Mouse (Mus musculus): ENCODE results near the gene Myo18b.
A peak's percentile ranks its signal among the peaks of the same experiment; 100 is the strongest.

The Myo18b gene

GRCm38 (mm10) chr5:112822426-112822825 lies 73.7 kb downstream of the Myo18b start:
- DNase-seq (ENCODE audit: low read depth, low spot score) = no peak

DNA sequence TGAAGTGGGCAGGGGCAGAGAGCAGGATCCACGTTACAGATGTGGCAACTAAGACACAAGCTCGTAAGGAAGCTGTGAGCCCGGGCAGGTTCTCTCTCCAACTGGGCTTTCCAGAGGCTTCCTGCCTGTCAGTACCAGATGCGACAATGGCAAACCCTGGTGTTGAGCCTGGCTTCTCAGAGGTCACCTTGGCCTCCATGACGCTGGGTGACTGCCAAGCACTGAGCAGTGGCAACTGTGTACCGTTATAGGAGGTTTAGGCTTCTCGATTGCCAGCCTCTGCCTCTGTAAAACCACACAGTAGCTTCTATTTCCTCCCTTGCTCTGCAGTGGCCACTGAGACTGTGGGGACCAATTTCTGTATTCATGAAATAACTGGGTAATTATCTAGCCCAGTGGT lies 81.1 kb downstream of the Myo18b start:
- no peak for DNase-seq (ENCODE audit: low read depth, low spot score)

- DNase-seq (ENCODE audit: low read depth, low spot score) = no peak
Measured at GRCm38 (mm10) chr5:112807629-112808028, 88.5 kb downstream of the Myo18b start.

- no peak for DNase-seq (ENCODE audit: low read depth, low spot score)
Measured at GRCm38 (mm10) chr5:112796086-112796485, 100.1 kb downstream of the Myo18b start.

GRCm38 (mm10) chr5:112791792-112792780 lies 104.1 kb downstream of the Myo18b start:
- no peak for DNase-seq (ENCODE audit: low read depth, low spot score)

- DNase-seq (ENCODE audit: low read depth, low spot score) = no peak
Measured at GRCm38 (mm10) chr5:112790376-112791111, 105.6 kb downstream of the Myo18b start.

DNA sequence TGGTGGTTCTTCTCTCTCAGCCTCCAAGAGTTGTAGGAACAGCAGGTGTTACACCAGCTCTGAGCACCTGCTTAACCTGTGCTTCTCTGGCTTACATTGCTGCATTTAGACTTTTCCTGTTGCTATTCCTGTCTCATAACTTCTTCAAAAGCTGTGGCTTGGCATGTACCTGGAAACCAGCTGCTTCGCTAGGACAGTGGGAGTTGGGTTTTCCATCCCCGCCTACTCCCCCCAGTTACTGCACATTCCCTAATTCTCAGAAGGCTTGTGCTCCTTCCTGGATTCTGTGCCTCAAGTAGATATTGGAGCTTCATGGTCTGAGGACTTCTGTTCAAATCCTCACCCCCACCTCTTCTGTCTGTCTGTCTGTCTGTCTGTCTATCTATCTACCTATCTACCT lies 107.7 kb downstream of the Myo18b start:
- peak; percentile 54 for DNase-seq (ENCODE audit: low read depth, low spot score)

- DNase-seq (ENCODE audit: low read depth, low spot score) = no peak
Measured at GRCm38 (mm10) chr5:112786788-112787187, 109.4 kb downstream of the Myo18b start.

DNA sequence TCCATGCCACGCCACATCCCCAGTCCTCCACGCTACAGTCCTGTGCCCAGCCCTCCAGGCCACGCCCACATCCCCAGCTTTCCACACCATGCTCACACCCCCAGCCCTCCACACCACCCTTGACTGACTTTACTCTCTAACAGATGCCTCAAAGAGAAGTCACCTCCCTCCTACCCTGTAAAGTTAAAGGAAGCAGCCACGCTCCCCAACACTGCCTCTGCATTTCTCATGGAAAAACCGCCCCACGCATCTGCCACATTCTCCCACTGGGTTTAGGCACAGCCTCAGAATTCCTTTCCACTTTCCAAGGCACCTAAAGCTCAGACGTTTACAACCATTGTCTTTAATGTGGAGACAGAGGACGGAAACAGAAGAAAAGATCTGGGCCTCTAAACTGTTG lies 110.1 kb downstream of the Myo18b start:
- DNase-seq (ENCODE audit: low read depth, low spot score) = peak; percentile 73

DNA sequence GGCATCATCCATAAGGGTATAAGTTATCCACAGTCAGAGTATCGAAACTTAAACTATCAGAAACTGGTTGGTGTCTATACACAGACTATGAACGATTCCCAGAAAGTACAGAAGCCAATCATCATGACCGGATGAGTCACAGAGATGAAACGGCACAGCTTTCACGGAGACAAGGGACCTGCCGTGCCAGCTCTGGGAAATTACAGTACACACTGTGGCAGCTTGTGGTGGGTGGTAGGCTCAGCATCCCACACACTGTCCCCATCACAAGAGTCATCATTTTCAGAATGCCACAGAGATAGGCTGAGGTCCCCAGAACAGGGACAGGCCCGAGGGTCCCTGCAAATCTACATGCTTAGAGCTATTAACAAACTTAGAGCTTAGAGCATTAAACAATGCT lies 114.4 kb downstream of the Myo18b start:
- DNase-seq (ENCODE audit: low read depth, low spot score) = peak; percentile 79

- DNase-seq (ENCODE audit: low read depth, low spot score) = no peak
Measured at GRCm38 (mm10) chr5:112781231-112781630, 114.9 kb downstream of the Myo18b start.

GRCm38 (mm10) chr5:112780383-112780782 lies 115.8 kb downstream of the Myo18b start:
- peak; percentile 86 for DNase-seq (ENCODE audit: low read depth, low spot score)

GRCm38 (mm10) chr5:112776781-112777405 lies 119.3 kb downstream of the Myo18b start:
- DNase-seq (ENCODE audit: low read depth, low spot score) = no peak

DNA sequence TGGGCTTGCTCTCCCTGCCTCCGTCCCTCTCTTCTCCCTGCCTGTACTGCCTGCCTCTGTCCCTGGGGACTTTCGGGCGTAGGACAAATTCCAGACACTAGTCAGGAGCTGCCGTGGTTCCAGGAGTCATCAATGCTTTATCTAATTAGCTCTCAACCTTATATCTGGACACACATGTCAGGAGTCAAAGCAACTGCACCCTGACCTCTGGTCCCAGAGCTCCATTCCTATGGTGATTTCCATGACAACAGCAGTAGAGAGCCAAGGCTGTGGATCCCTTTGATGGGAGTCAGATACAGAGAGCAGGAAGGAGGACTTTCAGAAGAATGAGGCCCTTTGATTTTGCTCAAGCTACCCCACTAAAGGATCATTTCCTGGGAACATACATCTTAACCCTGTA lies 122.7 kb downstream of the Myo18b start:
- DNase-seq (ENCODE audit: low read depth, low spot score) = no peak

DNA sequence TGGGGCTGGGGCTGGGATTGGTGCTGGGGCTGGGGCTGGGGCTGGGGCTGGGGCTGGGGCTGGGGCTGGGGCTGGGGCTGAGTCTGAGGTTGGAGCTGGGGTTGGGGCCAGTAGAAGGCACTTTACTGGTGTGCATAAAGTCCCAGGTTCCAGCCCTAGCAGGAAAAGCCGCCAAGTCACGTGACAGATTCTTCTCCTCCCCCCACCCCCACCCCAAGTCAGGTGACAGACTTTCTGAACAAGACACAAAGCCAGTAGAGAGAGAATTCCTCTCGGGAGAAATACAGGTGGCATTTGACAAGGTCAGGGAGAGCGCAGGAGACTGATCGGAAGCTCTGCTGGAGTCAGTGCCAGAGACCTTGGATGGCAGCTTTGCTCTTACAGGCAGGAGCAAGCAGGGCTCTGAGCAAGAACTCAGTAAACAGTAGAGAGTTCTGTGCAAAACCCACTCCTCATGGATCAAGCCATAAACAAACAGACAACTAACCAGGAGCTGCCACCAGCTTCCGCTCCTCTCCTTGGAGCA lies 124.7 kb downstream of the Myo18b start:
- DNase-seq (ENCODE audit: low read depth, low spot score) = no peak

- no peak for DNase-seq (ENCODE audit: low read depth, low spot score)
Measured at GRCm38 (mm10) chr5:112769721-112770119, 126.4 kb downstream of the Myo18b start.

GRCm38 (mm10) chr5:112769020-112769720 lies 127.0 kb downstream of the Myo18b start:
- DNase-seq (ENCODE audit: low read depth, low spot score) = no peak

DNA sequence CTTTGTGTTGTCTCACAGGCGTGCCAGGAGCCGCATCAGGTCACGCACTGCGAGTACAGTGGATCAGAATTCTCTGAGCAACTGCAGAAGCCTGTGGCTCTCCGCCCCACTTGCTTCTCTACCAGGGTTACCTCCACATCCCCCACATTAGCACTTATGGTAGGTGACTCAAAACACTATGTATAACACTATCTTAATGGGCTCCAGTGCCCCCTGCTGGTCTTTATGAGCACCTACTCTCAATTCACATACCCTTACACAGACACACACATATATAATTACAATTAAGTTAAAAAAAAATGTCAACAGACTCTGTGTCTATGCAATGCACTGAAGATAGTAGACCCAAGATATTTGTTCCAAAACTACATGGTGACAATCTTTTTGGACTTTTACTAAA lies 127.6 kb downstream of the Myo18b start:
- DNase-seq (ENCODE audit: low read depth, low spot score) = no peak

- no peak for DNase-seq (ENCODE audit: low read depth, low spot score)
Measured at GRCm38 (mm10) chr5:112761415-112762075, 134.6 kb downstream of the Myo18b start.

GRCm38 (mm10) chr5:112755581-112755980 lies 140.6 kb downstream of the Myo18b start:
- no peak for DNase-seq (ENCODE audit: low read depth, low spot score)

- DNase-seq (ENCODE audit: low read depth, low spot score) = no peak
Measured at GRCm38 (mm10) chr5:112749634-112750033, 146.5 kb downstream of the Myo18b start.
